Mouse (Mus musculus) liver, embryonic 14.5 days (tissue): Measurements from ENCODE around the gene Fam166a. TPM values are rescaled to one million over a fixed set of nuclear protein-coding genes. Genes with fewer than 3 reads are reported as not detected.

Source experiments
- ATAC-seq: fragments of 200-750 bp; cut with Nextera tagmentation; 2 replicates; pipeline ENCODE4 v1.8.0; 2017; ENCODE audit warnings: moderate number of reproducible peaks, mild to moderate bottlenecking, moderate library complexity; ENCODE audit not compliant: insufficient read depth
- DNase-seq, 3 experiments: peaks; one replicate each; pipeline ENCODE4 v3.0.0-alpha.2; 2012 to 2013; ENCODE audit warnings: low read depth in 3 of 3, low spot score in 3 of 3
- H3K27ac ChIP-seq: fragments of 300-500 bp; sonication (generic); 2 replicates; pipeline ENCODE4 v1.5.1; 2014; ENCODE audit warnings: moderate library complexity, mild to moderate bottlenecking, control low read depth, inconsistent platforms
- H3K27me3 ChIP-seq: fragments of 300-500 bp; sonication (generic); 2 replicates; pipeline ENCODE4 v1.6.1; 2014; ENCODE audit warnings: mild to moderate bottlenecking, low read length, moderate library complexity; ENCODE audit not compliant: control insufficient read depth, insufficient read depth
- H3K36me3 ChIP-seq: fragments of 300-500 bp; sonication (generic); replicated peaks from 2 replicates; pipeline ENCODE4 v1.6.1; 2014; ENCODE audit warnings: low read depth; ENCODE audit not compliant: control insufficient read depth, insufficient read depth
- H3K4me1 ChIP-seq, 2 experiments: fragments of 200-500 bp in 1 of 2; fragments of 300-500 bp in 1 of 2; sonication (generic) in 1 of 2; replicated peaks; 2 replicates each; pipeline ENCODE4 v1.6.1; 2012 to 2014; ENCODE audit warnings: antibody characterized with exemption in 1 of 2, inconsistent platforms in 1 of 2, low read length in 1 of 2; ENCODE audit not compliant: control insufficient read depth in 2 of 2, insufficient read depth in 2 of 2
- H3K4me2 ChIP-seq: fragments of 300-500 bp; sonication (generic); 2 replicates; pipeline ENCODE4 v1.6.1; 2014; ENCODE audit warnings: low read depth, mild to moderate bottlenecking, control low read depth, moderate library complexity
- H3K4me3 ChIP-seq, 2 experiments: fragments of 200-500 bp in 1 of 2; fragments of 300-500 bp in 1 of 2; sonication (generic) in 1 of 2; 2 replicates each; pipeline ENCODE4 v1.5.1; 2012 to 2014; ENCODE audit warnings: low read depth in 2 of 2, low read length in 2 of 2, mild to moderate bottlenecking in 2 of 2, control low read depth in 1 of 2, inconsistent platforms in 1 of 2, moderate library complexity in 1 of 2; ENCODE audit not compliant: insufficient read depth in 1 of 2
- H3K9ac ChIP-seq: fragments of 300-500 bp; sonication (generic); replicated peaks from 2 replicates; pipeline ENCODE4 v1.6.1; 2014; ENCODE audit warnings: mild to moderate bottlenecking, control low read depth, moderate library complexity
- H3K9me3 ChIP-seq: fragments of 300-500 bp; sonication (generic); 2 replicates; pipeline ENCODE4 v1.6.1; 2016; ENCODE audit warnings: low read length, mixed read lengths; ENCODE audit not compliant: control insufficient read depth
- CTCF ChIP-seq: IDR thresholded peaks from 2 replicates; pipeline ENCODE4 v1.5.1; 2016; ENCODE audit warnings: antibody characterized with exemption, low read depth, control low read depth
- EP300 ChIP-seq: IDR thresholded peaks from 2 replicates; pipeline ENCODE4 v1.6.1; 2016; ENCODE audit warnings: antibody characterized with exemption, low read depth
- WGBS: fragments of 180-500 bp; shearing (Covaris S2); extraction: QIAGEN DNeasy Blood & Tissue Kit; methylation state at CpG from one replicate; pipeline ENCODE4 v1.1.7; 2014; ENCODE audit not compliant: insufficient replicate concordance; 5-methylcytosine and 5-hydroxymethylcytosine counted together
- polyA plus RNA-seq, 2 experiments: library from polyadenylated mRNA; depleted of rRNA in 1 of 2; stranded (reverse) in 1 of 2; unstranded in 1 of 2; fragments of >200 nt; fragmentation: Nextera tagmentation in 1 of 2; extraction: Ambion mirVana in 1 of 2; gene quantifications; 2 replicates each; pipeline versions ENCODE4 v1.2.1 to v1.2.3; 2012 to 2014

Fam166a gene
- polyA plus RNA-seq, 2 experiments = 0.04 to 0.96 TPM

GRCm38 (mm10) chr2:25185625-25186574, 32.6 kb upstream of the Fam166a start:
- no peak for TF ChIP-seq EP300
- peak; percentile 67 for TF ChIP-seq CTCF
- DNase-seq = no peak
- no peaks in the 10 kb centered on the region for H3K9me3 ChIP-seq
- peaks cover 0 to 9% of the 10 kb centered on the region in 2 experiments; a peak in 3 of 4 replicates for H3K4me1 ChIP-seq
- peak overlapping the region; percentile 31 for H3K9ac ChIP-seq
- no peaks in the 10 kb centered on the region for H3K36me3 ChIP-seq
- H3K27me3 ChIP-seq = peaks cover 20% of the 10 kb centered on the region
- H3K4me3 ChIP-seq = peak overlapping the region; percentile 19 to 50
- 2% methylated on average over 64 of the region's 64 CpGs for WGBS
- H3K27ac ChIP-seq = no peak overlapping the region
- peak overlapping the region; percentile 74 for H3K4me2 ChIP-seq
- ATAC-seq = peak; percentile 16; the same call in 1 of the 2 replicates

GRCm38 (mm10) chr2:25186575-25186930, 32.0 kb upstream of the Fam166a start:
- WGBS = 32% methylated on average over 5 of the region's 5 CpGs
- no peak for ATAC-seq
- Histone ChIP-seq H3K9me3 (no peaks in the 10 kb centered on the region), H3K9ac (no peak overlapping the region), H3K27me3 (peaks cover 17% of the 10 kb centered on the region), H3K4me1 (peaks cover 0 to 8% of the 10 kb centered on the region in 2 experiments; a peak in 3 of 4 replicates), H3K27ac (no peak overlapping the region), H3K36me3 (no peaks in the 10 kb centered on the region), H3K4me3 (peak overlapping the region in 1 of 2 experiments; percentile 50; a peak in 2 of 4 replicates), H3K4me2 (peak overlapping the region; percentile 74)
- TF ChIP-seq EP300 (no peak), CTCF (no peak)
- DNase-seq = no peak

GRCm38 (mm10) chr2:25187841-25188240, 30.7 kb upstream of the Fam166a start:
- no peaks in the 10 kb centered on the region for H3K36me3 ChIP-seq

GRCm38 (mm10) chr2:25193330-25193770, 25.2 kb upstream of the Fam166a start:
- H3K9ac ChIP-seq = no peak overlapping the region
- under 1% methylated on average over 6 of the region's 6 CpGs for WGBS

More at GRCm38 (mm10) chr2:25187841-25188240, 30.7 kb upstream of the Fam166a start:
- H3K9me3 ChIP-seq = no peaks in the 10 kb centered on the region
- H3K27me3 ChIP-seq = peaks cover 17% of the 10 kb centered on the region
- H3K4me1 ChIP-seq = peaks cover 0 to 2% of the 10 kb centered on the region in 2 experiments; a peak in 2 of 4 replicates
- 70% methylated on average over 6 of the region's 6 CpGs for WGBS
- no peak overlapping the region for H3K4me2 ChIP-seq
- no peak for TF ChIP-seq EP300
- no peak for TF ChIP-seq CTCF
- no peak overlapping the region for H3K27ac ChIP-seq
- no peak overlapping the region for H3K9ac ChIP-seq
- ATAC-seq = no peak
- no peak for DNase-seq
- no peak overlapping the region for H3K4me3 ChIP-seq

GRCm38 (mm10) chr2:25194006-25194405, 24.5 kb upstream of the Fam166a start:
- no peak overlapping the region for H3K27ac ChIP-seq
- no peaks in the 10 kb centered on the region for H3K27me3 ChIP-seq
- no peak for TF ChIP-seq CTCF
- no peak for TF ChIP-seq EP300
- peaks cover 3% of the 10 kb centered on the region; the same call in 1 of the 2 replicates for H3K36me3 ChIP-seq
- H3K4me1 ChIP-seq = peaks cover 8 to 14% of the 10 kb centered on the region in 2 experiments
- no peak overlapping the region for H3K9ac ChIP-seq
- 27% methylated on average over 5 of the region's 5 CpGs for WGBS
- H3K4me3 ChIP-seq = no peak overlapping the region
- peak overlapping the region; percentile 63 for H3K4me2 ChIP-seq
- ATAC-seq (no peak), DNase-seq (no peak)
- no peaks in the 10 kb centered on the region for H3K9me3 ChIP-seq

More at GRCm38 (mm10) chr2:25193330-25193770, 25.2 kb upstream of the Fam166a start:
- H3K4me3 ChIP-seq = no peak overlapping the region
- H3K36me3 ChIP-seq = peaks cover 3% of the 10 kb centered on the region; the same call in 1 of the 2 replicates
- peaks cover 8 to 14% of the 10 kb centered on the region in 2 experiments for H3K4me1 ChIP-seq
- ATAC-seq = peak; percentile 7; the same call in 1 of the 2 replicates
- peak overlapping the region; percentile 63; the same call in 1 of the 2 replicates for H3K4me2 ChIP-seq
- H3K27me3 ChIP-seq = no peaks in the 10 kb centered on the region
- no peak overlapping the region for H3K27ac ChIP-seq
- TF ChIP-seq EP300 (no peak), CTCF (peak; percentile 98)
- no peaks in the 10 kb centered on the region for H3K9me3 ChIP-seq
- DNase-seq = peak; percentile 63 to 74 (median 66)
